Mouse (Mus musculus) lung, adult 18-20 months (tissue): ENCODE data around the gene Mtcl1.

Source experiments
- DNase-seq, 2 experiments: peaks; one replicate each; pipeline ENCODE4 v3.0.0; 2022; ENCODE audit warnings: mixed read lengths in 2 of 2

The Mtcl1 gene

GRCm38 (mm10) chr17:66320716-66321372 is 128.7 kb downstream of the Mtcl1 start:
- DNase-seq: no peak

GRCm38 (mm10) chr17:66318031-66318430 is 131.5 kb downstream of the Mtcl1 start:
- DNase-seq: no peak

GRCm38 (mm10) chr17:66317576-66317975 is 132.0 kb downstream of the Mtcl1 start:
- DNase-seq: no peak

DNA sequence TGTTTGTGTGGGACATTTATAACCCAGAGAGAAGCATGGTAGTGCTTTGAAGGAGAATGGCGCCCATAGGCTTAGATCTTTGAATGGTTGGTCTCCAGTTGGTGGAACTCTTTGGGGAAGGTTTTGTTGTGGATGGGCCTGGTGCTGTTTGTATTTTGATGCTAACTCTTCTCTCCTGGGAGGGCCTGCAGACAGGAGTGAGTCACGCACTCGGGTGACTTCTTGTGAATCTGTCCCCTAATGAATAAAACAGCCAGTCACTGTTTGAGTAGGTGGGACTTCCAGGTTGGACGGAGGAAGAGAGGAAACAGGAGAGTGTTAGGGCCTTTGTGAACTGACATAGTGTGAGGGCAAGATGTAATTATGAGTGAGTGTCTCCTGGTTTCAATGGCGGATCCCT is 132.4 kb downstream of the Mtcl1 start:
- no peak for DNase-seq

DNA sequence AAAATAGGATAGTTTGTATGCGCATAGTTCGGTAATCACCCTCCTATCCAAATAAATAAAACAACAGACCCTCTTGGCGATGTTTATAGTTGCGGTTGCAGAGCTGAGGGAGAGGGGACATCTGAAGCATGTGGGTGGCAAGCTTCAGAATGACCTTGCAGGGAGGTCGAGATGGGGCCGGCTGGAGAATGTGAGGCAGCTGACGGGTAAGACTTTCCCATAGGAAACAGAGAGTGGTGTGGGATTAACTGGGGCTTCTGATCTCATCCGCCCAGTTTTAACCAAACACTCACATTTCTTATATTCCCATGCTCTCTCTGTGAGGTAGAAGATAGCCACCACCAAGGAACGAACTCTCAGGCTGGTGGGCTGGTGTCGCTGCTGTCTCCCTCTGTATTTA is 134.1 kb downstream of the Mtcl1 start:
- DNase-seq: no peak

- no peak for DNase-seq
Observed at GRCm38 (mm10) chr17:66314566-66315285, 134.8 kb downstream of the Mtcl1 start.

- DNase-seq: no peak
Observed at GRCm38 (mm10) chr17:66301906-66302305, 147.6 kb downstream of the Mtcl1 start.

DNA sequence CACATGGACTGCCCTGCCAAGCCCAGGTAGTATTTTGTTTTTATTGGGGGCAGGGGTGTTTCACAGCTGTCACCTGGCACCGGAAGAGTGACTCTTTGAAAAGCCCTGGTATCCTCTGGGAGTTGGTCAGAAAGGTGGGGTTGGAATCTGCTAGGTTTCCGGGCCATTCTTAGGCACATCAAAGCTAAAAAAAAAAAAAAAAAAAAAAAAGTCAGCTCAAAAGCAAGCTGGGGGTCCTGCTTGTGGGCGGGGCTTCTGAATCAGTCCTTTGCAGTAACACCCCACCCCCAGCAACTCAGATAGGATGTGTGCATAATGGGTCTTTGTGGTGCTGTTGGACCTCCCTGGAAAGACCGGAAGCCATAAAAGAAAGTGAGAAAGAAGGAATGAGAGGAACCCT is 148.3 kb downstream of the Mtcl1 start:
- DNase-seq: no peak

DNA sequence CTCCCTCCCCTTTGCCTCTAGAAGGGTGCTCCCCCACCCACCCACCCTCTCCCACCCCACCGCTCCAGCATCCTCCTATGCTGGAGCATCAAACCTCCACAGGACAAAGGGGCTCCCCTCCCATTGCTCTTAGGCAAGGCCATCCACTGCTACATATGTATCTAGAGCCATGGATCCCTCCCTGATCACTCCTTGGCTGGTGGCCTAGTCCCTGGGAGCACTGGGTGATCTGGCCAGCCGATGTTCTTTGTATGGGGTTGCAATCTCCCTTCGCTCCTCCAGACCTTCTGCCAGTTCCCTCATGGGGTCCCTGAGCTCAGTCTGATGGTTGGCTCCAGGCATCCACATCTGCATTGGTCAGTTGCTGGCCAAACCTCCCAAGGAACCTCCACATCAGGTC is 151.8 kb downstream of the Mtcl1 start:
- no peak for DNase-seq

- DNase-seq: no peak
Observed at GRCm38 (mm10) chr17:66293581-66293980, 156.0 kb downstream of the Mtcl1 start.

DNA sequence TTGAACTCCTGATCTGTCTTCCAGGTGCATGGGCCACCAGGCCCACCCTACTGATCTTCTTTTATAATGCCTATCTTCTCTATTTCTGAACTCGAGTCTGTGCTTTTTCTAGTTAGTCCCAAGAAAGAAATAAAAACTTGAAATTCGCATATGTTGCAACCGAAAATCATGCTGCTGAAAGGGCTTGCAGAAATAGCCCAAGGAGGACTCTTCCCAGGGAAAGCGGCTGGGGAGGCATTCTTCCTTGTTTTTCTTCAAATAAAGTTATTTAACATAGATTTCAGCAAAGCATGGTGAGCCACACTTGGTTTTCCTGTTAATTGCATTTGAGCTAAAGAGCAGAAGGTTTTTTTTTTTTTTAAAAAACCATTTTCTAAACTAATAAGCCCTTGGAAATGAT is 159.7 kb downstream of the Mtcl1 start:
- DNase-seq: no peak
